Mouse (Mus musculus): ENCODE data around the gene Gpr39. TPM values are rescaled to one million over a fixed set of nuclear protein-coding genes. Genes with fewer than 3 reads are reported as not detected.
A peak's percentile ranks its signal among the peaks of the same experiment; 100 is the strongest.

Gpr39 gene
- polyA plus RNA-seq, 1 experiment: 45.4 TPM

DNA sequence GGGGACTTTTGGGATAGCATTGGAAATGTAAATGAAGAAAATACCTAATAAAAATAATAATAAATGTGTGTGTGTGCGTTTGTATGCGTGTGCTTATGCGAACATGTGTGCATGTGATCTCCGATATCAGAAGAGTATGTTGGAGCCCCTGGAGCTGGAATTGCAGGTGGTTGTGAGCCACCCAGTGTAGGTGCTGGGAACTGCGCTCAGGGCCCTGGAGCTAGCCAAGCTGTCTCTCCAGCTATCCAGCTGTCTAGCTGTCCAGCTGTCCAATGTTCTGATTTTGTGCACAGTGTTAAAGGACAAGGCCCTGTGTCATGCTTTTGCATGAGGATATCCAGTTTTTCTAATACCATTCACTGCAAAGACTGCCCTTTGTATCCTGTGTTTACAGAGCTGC lies 7.8 kb upstream of the Gpr39 start:
- Histone ChIP-seq H3K4me1 (ENCODE audit: control insufficient read depth, insufficient read depth, insufficient read length, low read length) (no peaks in the 10 kb centered on the region), H3K27me3 (ENCODE audit: control insufficient read depth, insufficient read depth, low read length) (no peaks in the 10 kb centered on the region), H3K27ac (ENCODE audit: insufficient read depth, low read depth, low read length) (no peak overlapping the region), H3K4me3 (ENCODE audit: low read depth, low read length) (no peak overlapping the region), H3K36me3 (ENCODE audit: control insufficient read depth, insufficient read depth, low read length) (no peaks in the 10 kb centered on the region)
- 77% methylated on average over 5 of the region's 5 CpGs for WGBS
- TF ChIP-seq POLR2A (IDR thresholded peaks at IDR 0.05; ENCODE audit: low read depth, low read length) (no peak), CTCF (IDR thresholded peaks at IDR 0.05; ENCODE audit: extremely low read depth, insufficient read length, insufficient replicate concordance, low read depth, low read length) (peak; percentile 68; the same call in 1 of the 2 replicates)

DNA sequence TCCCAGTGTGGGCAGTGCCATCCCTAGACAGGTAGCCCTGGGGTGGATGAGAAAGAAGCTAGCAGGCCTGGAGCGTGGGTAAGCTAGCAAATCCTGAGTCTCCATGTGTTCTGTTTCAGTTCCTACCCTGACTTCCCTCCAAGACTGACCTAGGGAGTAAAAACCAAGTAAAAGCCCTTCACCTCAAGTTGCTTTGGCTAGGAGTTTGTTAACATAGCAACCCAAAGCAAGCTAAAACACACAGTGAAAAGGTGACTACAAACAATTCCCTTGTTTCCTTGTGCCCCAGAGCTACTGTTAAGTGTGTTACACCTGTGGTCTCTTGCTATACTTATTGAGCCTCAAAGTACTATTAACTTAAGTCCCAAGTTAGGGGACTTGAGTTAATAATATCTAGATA lies 1.6 kb upstream of the Gpr39 start:
- Histone ChIP-seq H3K4me1 (ENCODE audit: control insufficient read depth, insufficient read depth, insufficient read length, low read length) (peaks cover 18% of the 10 kb centered on the region; the same call in 1 of the 2 replicates), H3K4me3 (ENCODE audit: low read depth, low read length) (no peak overlapping the region), H3K27ac (ENCODE audit: insufficient read depth, low read depth, low read length) (no peak overlapping the region), H3K27me3 (ENCODE audit: control insufficient read depth, insufficient read depth, low read length) (no peaks in the 10 kb centered on the region), H3K36me3 (ENCODE audit: control insufficient read depth, insufficient read depth, low read length) (no peaks in the 10 kb centered on the region)
- TF ChIP-seq CTCF (IDR thresholded peaks at IDR 0.05; ENCODE audit: extremely low read depth, insufficient read length, insufficient replicate concordance, low read depth, low read length): no peak
- no peak for TF ChIP-seq POLR2A (IDR thresholded peaks at IDR 0.05; ENCODE audit: low read depth, low read length)
- 88% methylated on average over 1 of the region's 1 CpGs for WGBS

DNA sequence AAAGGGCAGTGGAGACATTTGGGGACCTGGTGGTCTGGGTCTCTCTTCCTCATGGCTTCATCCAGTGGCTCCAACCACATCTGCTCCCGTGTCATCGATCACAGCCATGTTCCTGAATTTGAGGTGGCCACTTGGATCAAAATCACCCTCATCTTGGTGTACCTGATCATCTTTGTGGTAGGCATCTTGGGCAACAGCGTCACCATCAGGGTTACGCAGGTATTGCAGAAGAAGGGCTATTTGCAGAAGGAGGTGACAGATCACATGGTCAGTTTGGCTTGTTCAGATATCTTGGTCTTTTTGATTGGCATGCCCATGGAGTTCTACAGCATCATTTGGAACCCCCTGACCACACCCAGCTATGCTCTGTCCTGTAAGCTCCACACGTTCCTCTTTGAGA lies 491 bp downstream of the Gpr39 start:
- TF ChIP-seq POLR2A (IDR thresholded peaks at IDR 0.05; ENCODE audit: low read depth, low read length) (no peak), CTCF (IDR thresholded peaks at IDR 0.05; ENCODE audit: extremely low read depth, insufficient read length, insufficient replicate concordance, low read depth, low read length) (peak; percentile 54; the same call in 1 of the 2 replicates)
- Histone ChIP-seq H3K27ac (ENCODE audit: insufficient read depth, low read depth, low read length) (peak overlapping the region; percentile 91), H3K4me1 (ENCODE audit: control insufficient read depth, insufficient read depth, insufficient read length, low read length) (peaks cover 18% of the 10 kb centered on the region; the same call in 1 of the 2 replicates), H3K36me3 (ENCODE audit: control insufficient read depth, insufficient read depth, low read length) (no peaks in the 10 kb centered on the region), H3K4me3 (ENCODE audit: low read depth, low read length) (peak overlapping the region; percentile 72), H3K27me3 (ENCODE audit: control insufficient read depth, insufficient read depth, low read length) (no peaks in the 10 kb centered on the region)
- WGBS: 27% methylated on average over 5 of the region's 5 CpGs

DNA sequence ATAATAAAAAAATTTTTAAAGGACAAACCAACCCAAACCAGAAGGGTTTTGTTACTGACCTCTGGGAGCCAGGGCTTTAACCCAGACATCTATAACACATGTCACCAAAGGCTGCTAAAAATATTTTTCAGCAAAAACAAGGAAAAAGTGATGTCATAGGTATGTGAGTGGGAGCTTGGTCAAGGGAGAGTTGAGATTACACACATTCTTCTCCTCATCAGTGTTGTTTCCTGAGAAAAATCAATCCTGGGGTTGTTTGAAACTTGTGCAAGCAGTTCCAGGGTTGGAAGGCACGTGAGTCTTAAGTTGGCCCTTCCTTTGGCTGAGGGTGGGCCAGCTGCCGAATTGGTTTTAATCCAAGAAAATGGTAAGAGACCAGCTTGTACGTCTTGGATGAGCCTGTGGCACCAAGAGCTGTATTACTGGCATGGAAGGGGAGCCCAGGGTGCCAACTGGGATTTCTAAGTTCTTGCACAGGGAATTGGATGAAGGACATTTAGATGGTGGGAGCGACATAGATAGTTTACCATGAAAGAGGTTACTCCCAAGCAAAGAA lies 2.8 kb downstream of the Gpr39 start:
- peaks cover 15% of the 10 kb centered on the region; the same call in 1 of the 2 replicates for H3K4me1 ChIP-seq (ENCODE audit: control insufficient read depth, insufficient read depth, insufficient read length, low read length)
- H3K36me3 ChIP-seq (ENCODE audit: control insufficient read depth, insufficient read depth, low read length): no peaks in the 10 kb centered on the region
- TF ChIP-seq POLR2A (IDR thresholded peaks at IDR 0.05; ENCODE audit: low read depth, low read length) (no peak), CTCF (IDR thresholded peaks at IDR 0.05; ENCODE audit: extremely low read depth, insufficient read length, insufficient replicate concordance, low read depth, low read length) (no peak)
- 76% methylated on average over 4 of the region's 4 CpGs for WGBS
- H3K27me3 ChIP-seq (ENCODE audit: control insufficient read depth, insufficient read depth, low read length): no peaks in the 10 kb centered on the region
- H3K4me3 ChIP-seq (ENCODE audit: low read depth, low read length): no peak overlapping the region
- H3K27ac ChIP-seq (ENCODE audit: insufficient read depth, low read depth, low read length): no peak overlapping the region

DNA sequence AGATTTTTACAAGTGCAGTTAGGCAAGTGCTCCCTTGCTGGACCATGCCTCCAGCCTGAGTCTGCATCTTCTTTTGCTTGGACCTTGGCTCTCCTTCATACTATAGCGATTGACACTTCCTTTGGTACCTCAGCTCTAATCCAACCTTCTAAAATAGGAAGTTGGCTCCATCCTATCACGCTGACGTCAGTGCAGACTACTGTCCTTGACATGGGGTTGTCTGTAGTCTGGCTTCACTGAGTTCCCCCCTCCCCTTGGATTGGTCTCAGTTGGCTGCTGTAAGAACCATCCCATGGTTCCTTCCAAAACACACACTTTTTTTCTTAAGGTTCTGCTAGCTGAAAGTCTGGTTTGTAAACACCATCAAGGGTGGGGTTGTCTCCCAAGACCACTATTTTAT lies 7.6 kb downstream of the Gpr39 start:
- TF ChIP-seq POLR2A (IDR thresholded peaks at IDR 0.05; ENCODE audit: low read depth, low read length): no peak
- TF ChIP-seq CTCF (IDR thresholded peaks at IDR 0.05; ENCODE audit: extremely low read depth, insufficient read length, insufficient replicate concordance, low read depth, low read length): no peak
- Histone ChIP-seq H3K36me3 (ENCODE audit: control insufficient read depth, insufficient read depth, low read length) (no peaks in the 10 kb centered on the region), H3K4me3 (ENCODE audit: low read depth, low read length) (no peak overlapping the region), H3K27me3 (ENCODE audit: control insufficient read depth, insufficient read depth, low read length) (no peaks in the 10 kb centered on the region), H3K4me1 (ENCODE audit: control insufficient read depth, insufficient read depth, insufficient read length, low read length) (peaks cover 7% of the 10 kb centered on the region; the same call in 1 of the 2 replicates), H3K27ac (ENCODE audit: insufficient read depth, low read depth, low read length) (no peak overlapping the region)
- WGBS: 77% methylated on average over 3 of the region's 3 CpGs

DNA sequence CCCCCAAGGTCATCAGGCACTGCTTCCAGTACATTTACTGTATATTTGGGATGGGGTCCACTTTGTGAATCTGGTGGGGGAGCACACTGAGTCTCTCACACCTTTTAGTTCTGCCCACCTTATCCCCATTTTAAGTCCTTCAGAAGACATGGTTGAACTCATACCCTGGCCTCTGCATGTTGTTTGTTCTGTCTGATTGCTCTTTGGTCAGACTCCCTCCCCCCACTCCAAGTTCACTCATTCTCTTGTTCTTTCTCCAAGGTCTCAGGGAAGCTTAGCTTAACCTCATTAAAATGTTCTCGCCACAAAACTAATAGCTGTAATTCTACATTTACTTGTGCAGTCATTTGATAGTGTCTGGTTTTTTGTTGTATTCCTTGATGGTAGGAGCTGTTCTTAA lies 8.5 kb downstream of the Gpr39 start:
- WGBS: 73% methylated on average over 1 of the region's 1 CpGs
- TF ChIP-seq POLR2A (IDR thresholded peaks at IDR 0.05; ENCODE audit: low read depth, low read length) (no peak), CTCF (IDR thresholded peaks at IDR 0.05; ENCODE audit: extremely low read depth, insufficient read length, insufficient replicate concordance, low read depth, low read length) (no peak)
- Histone ChIP-seq H3K36me3 (ENCODE audit: control insufficient read depth, insufficient read depth, low read length) (no peaks in the 10 kb centered on the region), H3K27ac (ENCODE audit: insufficient read depth, low read depth, low read length) (no peak overlapping the region), H3K27me3 (ENCODE audit: control insufficient read depth, insufficient read depth, low read length) (no peaks in the 10 kb centered on the region), H3K4me1 (ENCODE audit: control insufficient read depth, insufficient read depth, insufficient read length, low read length) (peaks cover 2% of the 10 kb centered on the region; the same call in 1 of the 2 replicates), H3K4me3 (ENCODE audit: low read depth, low read length) (no peak overlapping the region)

DNA sequence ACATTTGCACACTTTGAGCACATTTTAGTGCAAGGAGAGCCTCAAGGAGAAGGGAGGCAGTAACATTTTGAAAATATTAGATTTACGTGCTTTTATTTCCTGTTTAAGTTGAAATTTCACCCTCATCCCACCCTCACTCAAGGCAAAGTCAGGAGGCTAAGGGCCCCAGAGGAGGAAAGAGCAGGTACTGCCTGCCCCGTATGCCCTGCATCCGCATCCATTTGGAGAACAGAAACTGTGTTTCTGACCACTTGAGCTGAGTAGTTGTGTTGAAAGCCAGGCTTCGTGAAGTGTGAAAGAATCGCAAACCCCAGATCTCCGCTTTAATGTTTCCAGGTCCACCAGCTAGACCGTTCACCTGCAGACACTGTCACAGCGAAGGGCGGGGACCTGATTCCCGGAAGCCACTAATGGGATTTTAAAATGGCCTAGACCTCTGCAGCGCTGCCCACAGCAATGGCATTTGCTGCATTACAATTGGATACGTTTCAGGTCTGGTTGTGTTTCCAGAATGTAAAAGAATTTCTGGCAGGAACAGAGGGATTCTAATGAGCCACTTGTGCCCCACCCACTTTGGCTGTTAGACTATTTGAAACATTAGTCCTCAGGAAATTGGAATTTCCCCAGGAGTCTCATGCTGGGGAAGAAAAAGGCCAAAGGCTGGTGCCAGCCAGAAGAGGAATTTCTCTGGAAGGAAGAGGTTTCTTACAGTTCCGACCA lies 11.1 kb downstream of the Gpr39 start:
- 77% methylated on average over 13 of the region's 13 CpGs for WGBS
- Histone ChIP-seq H3K36me3 (ENCODE audit: control insufficient read depth, insufficient read depth, low read length) (no peaks in the 10 kb centered on the region), H3K27me3 (ENCODE audit: control insufficient read depth, insufficient read depth, low read length) (no peaks in the 10 kb centered on the region), H3K27ac (ENCODE audit: insufficient read depth, low read depth, low read length) (no peak overlapping the region), H3K4me1 (ENCODE audit: control insufficient read depth, insufficient read depth, insufficient read length, low read length) (peaks cover 5% of the 10 kb centered on the region; the same call in 1 of the 2 replicates), H3K4me3 (ENCODE audit: low read depth, low read length) (no peak overlapping the region)
- no peak for TF ChIP-seq POLR2A (IDR thresholded peaks at IDR 0.05; ENCODE audit: low read depth, low read length)
- TF ChIP-seq CTCF (IDR thresholded peaks at IDR 0.05; ENCODE audit: extremely low read depth, insufficient read length, insufficient replicate concordance, low read depth, low read length): no peak
